Mouse (Mus musculus): ENCODE measurements around the gene Scrn3. TPM values are rescaled to one million over a fixed set of nuclear protein-coding genes. Genes with fewer than 3 reads are reported as not detected.
A peak's percentile ranks its signal among the peaks of the same experiment; 100 is the strongest.

The Scrn3 gene
- polyA plus RNA-seq, 1 experiment, result 6.8 TPM

- TF ChIP-seq CTCF (IDR thresholded peaks at IDR 0.05; ENCODE audit: borderline replicate concordance, extremely low read depth, insufficient read depth, insufficient read length) (no peak), POLR2A (IDR thresholded peaks at IDR 0.05; ENCODE audit: borderline replicate concordance, extremely low read depth, insufficient read depth, insufficient read length, poor library complexity, severe bottlenecking) (no peak)
- DNase-seq (ENCODE audit: low read depth), result no peak
These were observed 13.5 kb downstream of the Scrn3 start for GRCm38 (mm10) chr2:73325871-73326270.

- no peak for DNase-seq (ENCODE audit: low read depth)
- TF ChIP-seq CTCF (IDR thresholded peaks at IDR 0.05; ENCODE audit: borderline replicate concordance, extremely low read depth, insufficient read depth, insufficient read length) (no peak), POLR2A (IDR thresholded peaks at IDR 0.05; ENCODE audit: borderline replicate concordance, extremely low read depth, insufficient read depth, insufficient read length, poor library complexity, severe bottlenecking) (no peak)
These were observed 23.5 kb downstream of the Scrn3 start for GRCm38 (mm10) chr2:73335949-73336348.

- TF ChIP-seq POLR2A (IDR thresholded peaks at IDR 0.05; ENCODE audit: borderline replicate concordance, extremely low read depth, insufficient read depth, insufficient read length, poor library complexity, severe bottlenecking), result no peak
- TF ChIP-seq CTCF (IDR thresholded peaks at IDR 0.05; ENCODE audit: borderline replicate concordance, extremely low read depth, insufficient read depth, insufficient read length), result no peak
- DNase-seq (ENCODE audit: low read depth), result no peak
These were observed 26.0 kb downstream of the Scrn3 start for GRCm38 (mm10) chr2:73338415-73338814.

GRCm38 (mm10) chr2:73343701-73344100 lies 31.3 kb downstream of the Scrn3 start:
- DNase-seq (ENCODE audit: low read depth), result no peak
- TF ChIP-seq POLR2A (IDR thresholded peaks at IDR 0.05; ENCODE audit: borderline replicate concordance, extremely low read depth, insufficient read depth, insufficient read length, poor library complexity, severe bottlenecking) (no peak), CTCF (IDR thresholded peaks at IDR 0.05; ENCODE audit: borderline replicate concordance, extremely low read depth, insufficient read depth, insufficient read length) (no peak)

GRCm38 (mm10) chr2:73345204-73345603 lies 32.8 kb downstream of the Scrn3 start:
- TF ChIP-seq POLR2A (IDR thresholded peaks at IDR 0.05; ENCODE audit: borderline replicate concordance, extremely low read depth, insufficient read depth, insufficient read length, poor library complexity, severe bottlenecking) (no peak), CTCF (IDR thresholded peaks at IDR 0.05; ENCODE audit: borderline replicate concordance, extremely low read depth, insufficient read depth, insufficient read length) (no peak)
- DNase-seq (ENCODE audit: low read depth), result no peak

GRCm38 (mm10) chr2:73346345-73347086 lies 34.1 kb downstream of the Scrn3 start:
- DNase-seq (ENCODE audit: low read depth), result peak; percentile 74
- TF ChIP-seq POLR2A (IDR thresholded peaks at IDR 0.05; ENCODE audit: borderline replicate concordance, extremely low read depth, insufficient read depth, insufficient read length, poor library complexity, severe bottlenecking), result no peak
- TF ChIP-seq CTCF (IDR thresholded peaks at IDR 0.05; ENCODE audit: borderline replicate concordance, extremely low read depth, insufficient read depth, insufficient read length), result no peak

- TF ChIP-seq CTCF (IDR thresholded peaks at IDR 0.05; ENCODE audit: borderline replicate concordance, extremely low read depth, insufficient read depth, insufficient read length) (no peak), POLR2A (IDR thresholded peaks at IDR 0.05; ENCODE audit: borderline replicate concordance, extremely low read depth, insufficient read depth, insufficient read length, poor library complexity, severe bottlenecking) (no peak)
- DNase-seq (ENCODE audit: low read depth), result peak; percentile 31
These were observed 34.7 kb downstream of the Scrn3 start for GRCm38 (mm10) chr2:73347136-73347535.

GRCm38 (mm10) chr2:73347766-73348165 lies 35.4 kb downstream of the Scrn3 start:
- peak; percentile 63 for DNase-seq (ENCODE audit: low read depth)
- TF ChIP-seq POLR2A (IDR thresholded peaks at IDR 0.05; ENCODE audit: borderline replicate concordance, extremely low read depth, insufficient read depth, insufficient read length, poor library complexity, severe bottlenecking), result no peak
- TF ChIP-seq CTCF (IDR thresholded peaks at IDR 0.05; ENCODE audit: borderline replicate concordance, extremely low read depth, insufficient read depth, insufficient read length), result no peak

- TF ChIP-seq CTCF (IDR thresholded peaks at IDR 0.05; ENCODE audit: borderline replicate concordance, extremely low read depth, insufficient read depth, insufficient read length), result no peak
- no peak for TF ChIP-seq POLR2A (IDR thresholded peaks at IDR 0.05; ENCODE audit: borderline replicate concordance, extremely low read depth, insufficient read depth, insufficient read length, poor library complexity, severe bottlenecking)
- DNase-seq (ENCODE audit: low read depth), result no peak
These were observed 35.8 kb downstream of the Scrn3 start for GRCm38 (mm10) chr2:73348221-73348620.

- DNase-seq (ENCODE audit: low read depth), result peak; percentile 70
- TF ChIP-seq CTCF (IDR thresholded peaks at IDR 0.05; ENCODE audit: borderline replicate concordance, extremely low read depth, insufficient read depth, insufficient read length), result no peak
- TF ChIP-seq POLR2A (IDR thresholded peaks at IDR 0.05; ENCODE audit: borderline replicate concordance, extremely low read depth, insufficient read depth, insufficient read length, poor library complexity, severe bottlenecking), result no peak
These were observed 39.1 kb downstream of the Scrn3 start for GRCm38 (mm10) chr2:73351496-73351895.

- peak; percentile 88 for DNase-seq (ENCODE audit: low read depth)
These were observed 39.5 kb downstream of the Scrn3 start for GRCm38 (mm10) chr2:73351927-73352374.

GRCm38 (mm10) chr2:73357004-73357403 lies 44.6 kb downstream of the Scrn3 start:
- DNase-seq (ENCODE audit: low read depth), result no peak
- no peak for TF ChIP-seq CTCF (IDR thresholded peaks at IDR 0.05; ENCODE audit: borderline replicate concordance, extremely low read depth, insufficient read depth, insufficient read length)
- no peak for TF ChIP-seq POLR2A (IDR thresholded peaks at IDR 0.05; ENCODE audit: borderline replicate concordance, extremely low read depth, insufficient read depth, insufficient read length, poor library complexity, severe bottlenecking)

More at GRCm38 (mm10) chr2:73351927-73352374, 39.5 kb downstream of the Scrn3 start:
- TF ChIP-seq CTCF (IDR thresholded peaks at IDR 0.05; ENCODE audit: borderline replicate concordance, extremely low read depth, insufficient read depth, insufficient read length) (no peak), POLR2A (IDR thresholded peaks at IDR 0.05; ENCODE audit: borderline replicate concordance, extremely low read depth, insufficient read depth, insufficient read length, poor library complexity, severe bottlenecking) (no peak)
